Mouse (Mus musculus): ENCODE measurements at regions not wholly inside any gene's neighbourhood (a gene's known extent, or its start where the extent isn't known, plus 50 kb on each side); places are given as distances from the start of the nearest gene placed in this dataset.

DNA sequence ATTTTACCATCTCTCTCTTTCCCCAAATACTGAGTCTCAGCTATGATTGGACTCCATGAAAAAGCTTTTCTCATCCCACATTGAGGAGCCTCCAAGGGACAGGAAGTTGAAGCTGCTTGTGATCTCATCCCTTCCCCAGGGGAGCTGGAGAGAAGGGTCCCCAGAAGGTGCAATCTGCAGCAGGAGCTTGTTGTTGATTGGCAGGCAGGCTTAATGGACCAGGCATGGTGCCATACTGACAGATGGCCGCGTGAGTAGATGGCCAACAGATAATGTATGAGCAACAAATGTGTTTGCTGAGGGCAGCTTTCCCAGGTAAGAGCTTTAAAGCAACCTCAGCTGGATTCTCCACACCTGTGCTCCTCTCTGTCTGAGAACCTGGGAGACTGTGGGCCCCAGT is 65.9 kb upstream of the Tox3 start:
- TF ChIP-seq CTCF (IDR thresholded peaks at IDR 0.05; ENCODE audit: low read depth) (no peak), EP300 (IDR thresholded peaks at IDR 0.05; ENCODE audit: low read depth) (no peak)
- no peaks in the 10 kb centered on the region for H3K9me3 ChIP-seq (replicated peaks; ENCODE audit: control insufficient read depth, low read length)
- no peak overlapping the region for H3K4me2 ChIP-seq (ENCODE audit: low read depth, low read length)
- H3K36me3 ChIP-seq (replicated peaks; ENCODE audit: control insufficient read depth, insufficient read depth, low read length): no peaks in the 10 kb centered on the region
- H3K4me3 ChIP-seq (ENCODE audit: low read depth, low read length): no peak overlapping the region
- no peak overlapping the region for H3K9ac ChIP-seq (replicated peaks; ENCODE audit: low read depth, low read length)
- ATAC-seq (ENCODE audit: insufficient read depth, low read depth) (no peak), DNase-seq (ENCODE audit: low spot score) (no peak)
- 62% methylated on average over 2 of the region's 2 CpGs for WGBS
- no peak overlapping the region for H3K27ac ChIP-seq (ENCODE audit: low read depth)
- H3K27me3 ChIP-seq (ENCODE audit: control insufficient read depth, insufficient read depth, low read length): no peaks in the 10 kb centered on the region
- no peaks in the 10 kb centered on the region for H3K4me1 ChIP-seq (ENCODE audit: control insufficient read depth, insufficient read depth)

All from heart, postnatal 0 days (tissue).